Mouse (Mus musculus): ENCODE measurements at regions not wholly inside any gene's neighbourhood (a gene's known extent, or its start where the extent isn't known, plus 50 kb on each side); places are given as distances from the start of the nearest gene placed in this dataset.

DNA sequence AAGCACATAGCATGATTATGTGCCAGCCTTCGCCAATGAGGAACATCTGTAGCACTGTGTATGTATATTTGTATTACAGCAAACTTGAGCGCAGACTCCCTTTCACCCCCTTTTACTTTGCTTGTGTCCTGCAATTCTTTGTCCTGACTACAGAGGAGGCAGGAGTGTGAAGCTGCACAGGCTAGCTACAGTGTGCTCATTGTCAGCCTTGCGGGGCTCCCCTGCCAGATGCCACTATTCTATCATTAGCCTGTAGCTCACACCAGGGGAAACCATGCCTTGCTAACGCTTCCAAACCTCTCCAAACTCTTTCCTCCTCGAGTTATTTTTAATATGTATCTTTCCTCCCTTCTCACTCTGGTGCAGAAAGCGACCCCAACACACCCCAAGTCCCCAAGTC is 136.4 kb upstream of the Mpdz start:
- TF ChIP-seq MAFK (IDR thresholded peaks at IDR 0.05; ENCODE audit: borderline replicate concordance, low read depth, low read length) (no peak), USF1 (IDR thresholded peaks at IDR 0.05; ENCODE audit: low read depth, low read length) (no peak)

Measured in MEL (cell line).